Mouse (Mus musculus) spleen, adult 12 weeks (tissue): ENCODE results near the gene Ahdc1.
"Not testable (repeated sequence)": the region's sequence is repeated elsewhere in the genome, so short reads cannot be mapped to it uniquely, and the experiment has no call there.

ENCODE experiments used
- DNase-seq: peaks from one replicate; pipeline ENCODE4 v3.0.0; 2022; ENCODE audit warnings: low spot score

The Ahdc1 gene

GRCm38 (mm10) chr4:133096671-133097070 lies 85.6 kb downstream of the Ahdc1 start:
- not testable (repeated sequence) for DNase-seq

GRCm38 (mm10) chr4:133101751-133102150 lies 90.7 kb downstream of the Ahdc1 start:
- DNase-seq: no peak

- DNase-seq: no peak
Observed at GRCm38 (mm10) chr4:133103525-133104193, 92.6 kb downstream of the Ahdc1 start.

GRCm38 (mm10) chr4:133104194-133104569 lies 93.1 kb downstream of the Ahdc1 start:
- no peak for DNase-seq

- DNase-seq: no peak
Observed at GRCm38 (mm10) chr4:133106691-133107090, 95.6 kb downstream of the Ahdc1 start.

- DNase-seq: no peak
Observed at GRCm38 (mm10) chr4:133107788-133108281, 96.8 kb downstream of the Ahdc1 start.

- no peak for DNase-seq
Observed at GRCm38 (mm10) chr4:133108481-133109334, 97.6 kb downstream of the Ahdc1 start.

GRCm38 (mm10) chr4:133109335-133109801 lies 98.3 kb downstream of the Ahdc1 start:
- DNase-seq: no peak

GRCm38 (mm10) chr4:133112175-133112838 lies 101.2 kb downstream of the Ahdc1 start:
- no peak for DNase-seq

- no peak for DNase-seq
Observed at GRCm38 (mm10) chr4:133113351-133113882, 102.4 kb downstream of the Ahdc1 start.

- DNase-seq: no peak
Observed at GRCm38 (mm10) chr4:133114762-133115161, 103.7 kb downstream of the Ahdc1 start.

- DNase-seq: no peak
Observed at GRCm38 (mm10) chr4:133115721-133116429, 104.8 kb downstream of the Ahdc1 start.

GRCm38 (mm10) chr4:133116756-133117470 lies 105.9 kb downstream of the Ahdc1 start:
- DNase-seq: no peak

GRCm38 (mm10) chr4:133117556-133118411 lies 106.7 kb downstream of the Ahdc1 start:
- DNase-seq: no peak

GRCm38 (mm10) chr4:133118775-133119375 lies 107.8 kb downstream of the Ahdc1 start:
- DNase-seq: no peak

- DNase-seq: no peak
Observed at GRCm38 (mm10) chr4:133119579-133119978, 108.5 kb downstream of the Ahdc1 start.

GRCm38 (mm10) chr4:133120833-133121321 lies 109.8 kb downstream of the Ahdc1 start:
- DNase-seq: no peak

- no peak for DNase-seq
Observed at GRCm38 (mm10) chr4:133121416-133121815, 110.4 kb downstream of the Ahdc1 start.

GRCm38 (mm10) chr4:133121974-133122637 lies 111.0 kb downstream of the Ahdc1 start:
- no peak for DNase-seq
